Mouse (Mus musculus): ENCODE results near the gene Ppp1r12c. TPM values are rescaled to one million over a fixed set of nuclear protein-coding genes. Genes with fewer than 3 reads are reported as not detected.

Gene Ppp1r12c
- polyA plus RNA-seq, 1 experiment from 2014 or later = 14.9 TPM

GRCm38 (mm10) chr7:4449211-4449610, 52.3 kb downstream of the Ppp1r12c start:
- no peak overlapping the region for H3K27ac ChIP-seq (ENCODE audit: low read depth)
- H3K36me3 ChIP-seq (replicated peaks; ENCODE audit: insufficient read depth, low read length) = no peaks in the 10 kb centered on the region
- H3K4me3 ChIP-seq (ENCODE audit: low read depth, low read length) = no peak overlapping the region
- 13% methylated on average over 2 of the region's 2 CpGs for WGBS (ENCODE audit: insufficient replicate concordance)
- no peak overlapping the region for H3K4me2 ChIP-seq (ENCODE audit: low read depth, low read length)
- ATAC-seq (no peak), DNase-seq (no peak)
- no peaks in the 10 kb centered on the region for H3K27me3 ChIP-seq (ENCODE audit: insufficient read depth, low read length)
- H3K4me1 ChIP-seq (ENCODE audit: insufficient read depth) = peaks cover 3% of the 10 kb centered on the region; the same call in 1 of the 2 replicates
- H3K9ac ChIP-seq (replicated peaks) = no peak overlapping the region
- no peak for TF ChIP-seq CTCF (IDR thresholded peaks at IDR 0.05; ENCODE audit: low read depth)
- TF ChIP-seq EP300 (IDR thresholded peaks at IDR 0.05; ENCODE audit: low read depth) = no peak
- no peaks in the 10 kb centered on the region for H3K9me3 ChIP-seq (ENCODE audit: low read length)

GRCm38 (mm10) chr7:4448439-4448838, 53.0 kb downstream of the Ppp1r12c start:
- DNase-seq = no peak
- 73% methylated on average over 3 of the region's 3 CpGs for WGBS (ENCODE audit: insufficient replicate concordance)
- H3K9me3 ChIP-seq (ENCODE audit: low read length) = no peaks in the 10 kb centered on the region
- H3K9ac ChIP-seq (replicated peaks) = no peak overlapping the region
- peaks cover 3% of the 10 kb centered on the region; the same call in 1 of the 2 replicates for H3K4me1 ChIP-seq (ENCODE audit: insufficient read depth)
- no peak overlapping the region for H3K4me3 ChIP-seq (ENCODE audit: low read depth, low read length)
- TF ChIP-seq EP300 (IDR thresholded peaks at IDR 0.05; ENCODE audit: low read depth) (no peak), CTCF (IDR thresholded peaks at IDR 0.05; ENCODE audit: low read depth) (no peak)
- H3K4me2 ChIP-seq (ENCODE audit: low read depth, low read length) = no peak overlapping the region
- H3K27me3 ChIP-seq (ENCODE audit: insufficient read depth, low read length) = no peaks in the 10 kb centered on the region
- H3K36me3 ChIP-seq (replicated peaks; ENCODE audit: insufficient read depth, low read length) = no peaks in the 10 kb centered on the region; the same call in 1 of the 2 replicates
- no peak overlapping the region for H3K27ac ChIP-seq (ENCODE audit: low read depth)
- ATAC-seq = no peak

GRCm38 (mm10) chr7:4447138-4447537, 54.3 kb downstream of the Ppp1r12c start:
- TF ChIP-seq CTCF (IDR thresholded peaks at IDR 0.05; ENCODE audit: low read depth) (peak; percentile 46), EP300 (IDR thresholded peaks at IDR 0.05; ENCODE audit: low read depth) (no peak)
- Histone ChIP-seq H3K4me1 (ENCODE audit: insufficient read depth) (peaks cover 3% of the 10 kb centered on the region; the same call in 1 of the 2 replicates), H3K9ac (replicated peaks) (no peak overlapping the region), H3K36me3 (replicated peaks; ENCODE audit: insufficient read depth, low read length) (peaks cover 6% of the 10 kb centered on the region), H3K27ac (ENCODE audit: low read depth) (no peak overlapping the region), H3K27me3 (ENCODE audit: insufficient read depth, low read length) (no peaks in the 10 kb centered on the region), H3K9me3 (ENCODE audit: low read length) (no peaks in the 10 kb centered on the region), H3K4me2 (ENCODE audit: low read depth, low read length) (no peak overlapping the region), H3K4me3 (ENCODE audit: low read depth, low read length) (no peak overlapping the region)
- DNase-seq (no peak), ATAC-seq (no peak)
- 8% methylated on average over 1 of the region's 1 CpGs for WGBS (ENCODE audit: insufficient replicate concordance)

- ATAC-seq (peak; percentile 97), DNase-seq (peak; percentile 86)
- H3K4me1 ChIP-seq (ENCODE audit: insufficient read depth) = peaks cover 3% of the 10 kb centered on the region; the same call in 1 of the 2 replicates
- H3K27ac ChIP-seq (ENCODE audit: low read depth) = peak within 1 kb of the TSS; percentile 62; the same call in 1 of the 2 replicates
- no peak for TF ChIP-seq CTCF (IDR thresholded peaks at IDR 0.05; ENCODE audit: low read depth)
- TF ChIP-seq EP300 (IDR thresholded peaks at IDR 0.05; ENCODE audit: low read depth) = no peak
- H3K9ac ChIP-seq (replicated peaks) = peak within 1 kb of the TSS; percentile 65
- peaks cover 8% of the 10 kb centered on the region for H3K36me3 ChIP-seq (replicated peaks; ENCODE audit: insufficient read depth, low read length)
- H3K27me3 ChIP-seq (ENCODE audit: insufficient read depth, low read length) = no peaks in the 10 kb centered on the region
- H3K9me3 ChIP-seq (ENCODE audit: low read length) = no peaks in the 10 kb centered on the region
- WGBS (ENCODE audit: insufficient replicate concordance) = under 1% methylated on average over 35 of the region's 35 CpGs
- peak within 1 kb of the TSS; percentile 65 for H3K4me3 ChIP-seq (ENCODE audit: low read depth, low read length)
- peak within 1 kb of the TSS; percentile 79 for H3K4me2 ChIP-seq (ENCODE audit: low read depth, low read length)
Measured at GRCm38 (mm10) chr7:4445216-4445791, 56.2 kb downstream of the Ppp1r12c start, which contains the start of gene Rdh13. Gene Rdh13, minus strand, starts transcription at chr7:4445649.

- H3K36me3 ChIP-seq (replicated peaks; ENCODE audit: insufficient read depth, low read length) = peaks cover 8% of the 10 kb centered on the region
- no peak overlapping the region for H3K4me3 ChIP-seq (ENCODE audit: low read depth, low read length)
- no peak overlapping the region for H3K4me2 ChIP-seq (ENCODE audit: low read depth, low read length)
- no peak overlapping the region for H3K27ac ChIP-seq (ENCODE audit: low read depth)
- DNase-seq (no peak), ATAC-seq (no peak)
- H3K9ac ChIP-seq (replicated peaks) = no peak overlapping the region
- peaks cover 3% of the 10 kb centered on the region; the same call in 1 of the 2 replicates for H3K4me1 ChIP-seq (ENCODE audit: insufficient read depth)
- no peaks in the 10 kb centered on the region for H3K9me3 ChIP-seq (ENCODE audit: low read length)
- H3K27me3 ChIP-seq (ENCODE audit: insufficient read depth, low read length) = no peaks in the 10 kb centered on the region
- TF ChIP-seq CTCF (IDR thresholded peaks at IDR 0.05; ENCODE audit: low read depth) (no peak), EP300 (IDR thresholded peaks at IDR 0.05; ENCODE audit: low read depth) (no peak)
- 84% methylated on average over 10 of the region's 10 CpGs for whole genome bisulfite sequencing (ENCODE audit: insufficient replicate concordance)
Measured at GRCm38 (mm10) chr7:4440549-4440948, 60.9 kb downstream of the Ppp1r12c start.

- 78% methylated on average over 2 of the region's 2 CpGs for WGBS (ENCODE audit: insufficient replicate concordance)
- no peak for DNase-seq
- no peak for TF ChIP-seq EP300 (IDR thresholded peaks at IDR 0.05; ENCODE audit: low read depth)
- TF ChIP-seq CTCF (IDR thresholded peaks at IDR 0.05; ENCODE audit: low read depth) = no peak
Measured at GRCm38 (mm10) chr7:4437721-4438120, 63.8 kb downstream of the Ppp1r12c start.

More at GRCm38 (mm10) chr7:4437721-4438120, 63.8 kb downstream of the Ppp1r12c start:
- H3K9me3 ChIP-seq (ENCODE audit: low read length) = no peaks in the 10 kb centered on the region
- H3K4me1 ChIP-seq (ENCODE audit: insufficient read depth) = no peaks in the 10 kb centered on the region
- H3K27me3 ChIP-seq (ENCODE audit: insufficient read depth, low read length) = no peaks in the 10 kb centered on the region
- H3K9ac ChIP-seq (replicated peaks) = no peak overlapping the region
- no peak overlapping the region for H3K4me3 ChIP-seq (ENCODE audit: low read depth, low read length)
- peaks cover 20% of the 10 kb centered on the region for H3K36me3 ChIP-seq (replicated peaks; ENCODE audit: insufficient read depth, low read length)
- H3K27ac ChIP-seq (ENCODE audit: low read depth) = no peak overlapping the region
- no peak for ATAC-seq
- no peak overlapping the region for H3K4me2 ChIP-seq (ENCODE audit: low read depth, low read length)
